In the genomic region with DNA sequence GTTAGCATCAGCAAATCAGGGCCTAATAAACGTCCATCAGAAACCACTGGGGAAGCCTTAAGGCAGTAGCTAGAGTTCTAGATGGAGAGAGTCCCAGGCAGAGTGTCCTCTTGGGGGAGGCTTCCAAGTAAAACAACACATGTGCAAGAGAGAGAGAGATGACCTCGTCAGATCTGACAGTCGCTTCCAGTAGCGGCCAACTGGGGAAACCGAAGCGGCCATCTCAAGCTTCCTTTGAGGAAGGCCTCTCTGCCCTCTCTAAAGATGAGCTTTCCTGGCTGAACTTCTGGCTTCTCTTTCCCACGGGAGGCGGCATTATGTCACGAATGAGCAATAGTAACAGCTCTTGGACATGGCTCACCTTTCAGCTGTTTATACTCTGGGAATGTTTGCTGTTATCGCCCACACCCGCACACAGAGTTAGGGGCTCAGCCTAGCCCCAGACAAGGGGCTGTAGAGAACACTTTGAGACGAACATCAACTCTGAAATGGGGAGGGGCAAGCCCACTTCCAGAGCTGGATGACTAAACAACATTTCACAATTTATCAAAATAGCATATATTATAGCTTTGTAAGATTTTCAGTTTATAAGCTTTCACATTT, we compare ENCODE assay signal across 16 mouse cellular contexts.
DNase-seq lines count a peak whose midpoint lies in the region; ATAC-seq and TF ChIP-seq lines count a peak whose summit lies in the region.
"Had no signal": no experiment of that assay in that cellular context is flagged by ENCODE, and none has a peak within 500 bp of the region (broad histone marks: within the 10 kb centered on the region; RNA-seq: fewer than 3 reads in every experiment).

No protein-coding gene starts in this region.

- 68% methylated on average over 12 of the region's 12 CpGs for WGBS in heart, embryonic 10.5 days
- WGBS in kidney, embryonic 14.5 days: 43% methylated on average over 12 of the region's 12 CpGs

- H3K4me2 ChIP-seq in kidney, embryonic 14.5 days (replicated peaks; ENCODE audit: low read depth, low read length): no peak overlapping the region
- H3K4me2 ChIP-seq: forebrain, embryonic 13.5 days; limb, embryonic 15.5 days had no signal

- H3K9ac ChIP-seq in kidney, embryonic 14.5 days (ENCODE audit: low read depth, low read length): no peak overlapping the region
- H3K9ac ChIP-seq: forebrain, embryonic 13.5 days; limb, embryonic 15.5 days had no signal

- H3K4me3 ChIP-seq in heart, embryonic 10.5 days: no peak overlapping the region
- no peak overlapping the region for H3K4me3 ChIP-seq in kidney, embryonic 14.5 days (ENCODE audit: low read length)
- H3K4me3 ChIP-seq: forebrain, embryonic 13.5 days; limb, embryonic 15.5 days had no signal

- DNase-seq in heart, adult 18-20 months: peak; percentile 36 to 42
- DNase-seq in heart, embryonic 10.5 days (ENCODE audit: low spot score): no peak
- peak; percentile 16 for DNase-seq in brain, embryonic 14.5 days (ENCODE audit: low read depth)
- DNase-seq in gastrocnemius, postnatal 36 days: peak; percentile 32 to 59
- DNase-seq in right cerebral cortex, adult 2 months (ENCODE audit: low spot score in 2 of 2): no peak
- DNase-seq in layer of hippocampus, postnatal 14 days (ENCODE audit: low spot score in 2 of 2): no peak
- DNase-seq in cerebellum, postnatal 4 days (ENCODE audit: low spot score in 2 of 2): no peak
- DNase-seq: adrenal gland, postnatal 25 days; cerebellum, adult 11 months; layer of hippocampus, postnatal 36 days had no signal

- no peaks in the 10 kb centered on the region for H3K36me3 ChIP-seq in heart, embryonic 10.5 days
- no peaks in the 10 kb centered on the region for H3K36me3 ChIP-seq in kidney, embryonic 14.5 days (ENCODE audit: control insufficient read depth, insufficient read depth, low read length)
- H3K36me3 ChIP-seq: limb, embryonic 15.5 days had no signal

- H3K27me3 ChIP-seq in heart, embryonic 10.5 days (ENCODE audit: insufficient read depth, poor library complexity, severe bottlenecking): no peaks in the 10 kb centered on the region
- H3K27me3 ChIP-seq in kidney, embryonic 14.5 days (ENCODE audit: control insufficient read depth, insufficient read depth, low read length): no peaks in the 10 kb centered on the region
- H3K27me3 ChIP-seq: forebrain, embryonic 13.5 days; limb, embryonic 15.5 days had no signal

- ATAC-seq in kidney, embryonic 14.5 days (ENCODE audit: low FRiP score, low TSS enrichment): peak; percentile 60; the same call in 1 of the 2 replicates
- ATAC-seq: CD4-positive, CD25-positive, alpha-beta regulatory T cell, adult 4 months; forebrain, embryonic 13.5 days; inflammation-experienced regulatory T-cells, adult 6 months had no signal

- no peak overlapping the region for H3K27ac ChIP-seq in heart, embryonic 10.5 days
- no peak overlapping the region for H3K27ac ChIP-seq in kidney, embryonic 14.5 days (ENCODE audit: low read depth, low read length)
- H3K27ac ChIP-seq: forebrain, embryonic 13.5 days; limb, embryonic 15.5 days; macrophage had no signal

- intact Hi-C loops in gastrocnemius, postnatal 36 days (cut with DNase I): no loop called here

- no peak for TF ChIP-seq POLR2A in brain, embryonic 14.5 days (IDR thresholded peaks at IDR 0.05; ENCODE audit: borderline replicate concordance, extremely low read depth, insufficient read depth, insufficient read length, poor library complexity, severe bottlenecking)

- no peaks in the 10 kb centered on the region for H3K4me1 ChIP-seq in heart, embryonic 10.5 days
- H3K4me1 ChIP-seq in kidney, embryonic 14.5 days (ENCODE audit: control insufficient read depth, insufficient read depth, low read length): no peaks in the 10 kb centered on the region; the same call in 1 of the 2 replicates
- H3K4me1 ChIP-seq: forebrain, embryonic 13.5 days; limb, embryonic 15.5 days had no signal

- no peak for TF ChIP-seq CTCF in brain, embryonic 14.5 days (IDR thresholded peaks at IDR 0.05; ENCODE audit: borderline replicate concordance, extremely low read depth, insufficient read depth, insufficient read length)

- no peaks in the 10 kb centered on the region for H3K9me3 ChIP-seq in heart, embryonic 10.5 days
- H3K9me3 ChIP-seq in kidney, embryonic 14.5 days (ENCODE audit: control insufficient read depth, low read length): no peaks in the 10 kb centered on the region
- H3K9me3 ChIP-seq: forebrain, embryonic 13.5 days; limb, embryonic 15.5 days had no signal

Comparison
In these comparisons a context has a peak if more than half of its experiments do, and no peak if none do; other contexts are left out.
1. DNase-seq: peak in heart, adult 18-20 months (2 of 2), brain, embryonic 14.5 days (single experiment) and gastrocnemius, postnatal 36 days (2 of 2); none in heart, embryonic 10.5 days (single experiment), right cerebral cortex, adult 2 months (0 of 2), layer of hippocampus, postnatal 14 days (0 of 2) and cerebellum, postnatal 4 days (0 of 2).